8 mouse cellular contexts compared by ENCODE assay signal in the genomic region with DNA sequence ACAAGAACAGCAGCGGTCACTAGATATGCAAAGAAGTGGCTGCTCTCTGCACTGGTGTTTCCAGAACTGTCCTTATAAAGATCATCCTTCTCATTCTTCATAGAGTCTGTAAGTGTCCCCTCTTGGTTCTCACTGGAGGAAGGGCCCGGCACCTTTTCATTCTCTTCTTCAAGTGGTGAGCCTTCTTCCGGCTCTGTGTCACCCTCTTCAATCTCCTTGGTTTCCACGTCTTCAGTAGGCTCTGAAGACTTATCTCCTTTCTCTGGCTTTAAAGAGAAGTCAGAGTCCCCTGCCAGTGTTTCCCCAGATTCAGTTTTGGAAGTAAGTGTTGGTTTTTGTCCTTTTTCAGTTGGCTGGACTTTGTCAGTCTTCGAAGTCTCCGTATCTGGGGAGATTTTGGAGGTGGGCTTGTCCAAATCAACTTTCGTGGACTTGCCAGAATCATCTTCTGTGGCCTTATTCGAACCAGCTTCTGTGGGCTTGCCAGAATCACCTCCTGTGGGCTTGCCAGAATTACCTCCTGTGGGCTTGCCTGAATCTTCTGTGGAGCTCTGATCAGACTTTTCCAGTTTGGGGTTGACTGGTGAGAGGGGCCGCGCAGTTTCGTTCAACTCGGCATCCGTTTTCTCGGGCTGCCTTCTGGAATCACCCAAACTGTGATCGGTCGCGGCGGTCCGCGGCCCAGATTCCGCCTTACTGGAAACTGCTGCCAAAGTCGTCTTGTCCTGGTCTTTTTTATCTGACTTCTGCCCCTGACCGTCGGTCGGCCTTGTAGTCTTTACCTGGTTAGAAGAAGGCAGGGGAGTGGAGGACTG. TPM values are rescaled to one million over a fixed set of nuclear protein-coding genes. Genes with fewer than 3 reads are reported as not detected.
DNase-seq lines count a peak whose midpoint lies in the region; ATAC-seq and TF ChIP-seq lines count a peak whose summit lies in the region.

No protein-coding gene starts in this region.

- peaks cover 23% of the 10 kb centered on the region for H3K36me3 ChIP-seq in kidney, postnatal 0 days (ENCODE audit: insufficient read depth, low read length)
- peaks cover 16% of the 10 kb centered on the region for H3K36me3 ChIP-seq in forebrain, embryonic 16.5 days (ENCODE audit: control insufficient read depth, insufficient read depth)
- H3K36me3 ChIP-seq in liver, embryonic 16.5 days (ENCODE audit: control insufficient read depth, insufficient read depth): peaks cover 10% of the 10 kb centered on the region

- peaks cover 14% of the 10 kb centered on the region for H3K4me1 ChIP-seq in kidney, postnatal 0 days (replicated peaks; ENCODE audit: insufficient read depth, low read length)
- peaks cover 32% of the 10 kb centered on the region for H3K4me1 ChIP-seq in forebrain, embryonic 16.5 days (replicated peaks; ENCODE audit: control insufficient read depth, insufficient read depth, low read length)
- H3K4me1 ChIP-seq in liver, embryonic 16.5 days (ENCODE audit: control insufficient read depth, low read depth, low read length): peaks cover 26% of the 10 kb centered on the region

- peak overlapping the region; percentile 82 for H3K4me2 ChIP-seq in kidney, postnatal 0 days (ENCODE audit: low read length)
- H3K4me2 ChIP-seq in forebrain, embryonic 16.5 days (ENCODE audit: low read length): peak overlapping the region; percentile 96
- H3K4me2 ChIP-seq in liver, embryonic 16.5 days (ENCODE audit: low read depth, low read length): peak overlapping the region; percentile 82

- H3K9ac ChIP-seq in kidney, postnatal 0 days (ENCODE audit: low read depth, low read length): peak overlapping the region; percentile 74
- peak overlapping the region; percentile 56 for H3K9ac ChIP-seq in forebrain, embryonic 16.5 days (replicated peaks; ENCODE audit: low read depth, low read length)
- H3K9ac ChIP-seq in liver, embryonic 16.5 days (ENCODE audit: low read depth, low read length): peak overlapping the region; percentile 80

- no peak for TF ChIP-seq CTCF in kidney, postnatal 0 days (IDR thresholded peaks at IDR 0.05; ENCODE audit: low read depth)

- no peaks in the 10 kb centered on the region for H3K9me3 ChIP-seq in kidney, postnatal 0 days (replicated peaks; ENCODE audit: low read length)
- H3K9me3 ChIP-seq in forebrain, embryonic 16.5 days (ENCODE audit: control insufficient read depth, low read length): no peaks in the 10 kb centered on the region
- H3K9me3 ChIP-seq in liver, embryonic 16.5 days (replicated peaks; ENCODE audit: control insufficient read depth, low read length): no peaks in the 10 kb centered on the region

- peak overlapping the region; percentile 81 for H3K4me3 ChIP-seq in kidney, postnatal 0 days (replicated peaks; ENCODE audit: low read depth, low read length)
- H3K4me3 ChIP-seq in forebrain, embryonic 16.5 days (replicated peaks; ENCODE audit: low read length): peak overlapping the region; percentile 55
- H3K4me3 ChIP-seq in liver, embryonic 16.5 days (ENCODE audit: low read depth, low read length): peak overlapping the region; percentile 95

- WGBS in kidney, postnatal 0 days: 24% methylated on average over 25 of the region's 25 CpGs
- 28% methylated on average over 25 of the region's 25 CpGs for WGBS in forebrain, embryonic 16.5 days
- WGBS in liver, embryonic 16.5 days (ENCODE audit: insufficient replicate concordance): 13% methylated on average over 25 of the region's 25 CpGs

- no peaks in the 10 kb centered on the region for H3K27me3 ChIP-seq in kidney, postnatal 0 days (ENCODE audit: insufficient read depth, low read length)
- no peaks in the 10 kb centered on the region for H3K27me3 ChIP-seq in forebrain, embryonic 16.5 days (replicated peaks; ENCODE audit: control insufficient read depth, insufficient read depth, low read length)
- H3K27me3 ChIP-seq in liver, embryonic 16.5 days (ENCODE audit: control insufficient read depth, insufficient read depth, low read depth, low read length): no peaks in the 10 kb centered on the region

- ATAC-seq in kidney, postnatal 0 days (replicated peaks; ENCODE audit: low FRiP score, low read depth): no peak
- peak; percentile 15 for ATAC-seq in activated CD4-positive, CD25-positive, alpha-beta regulatory T cell, adult 4 months
- ATAC-seq in forebrain, embryonic 16.5 days: peak; percentile 3; the same call in 1 of the 2 replicates
- ATAC-seq in liver, embryonic 16.5 days (ENCODE audit: low read depth): no peak

- H3K27ac ChIP-seq in kidney, postnatal 0 days: peak overlapping the region; percentile 37
- 0 out of 2 replicates have a peak overlapping the region, but pooled peaks have one; percentile 1 for H3K27ac ChIP-seq in forebrain, embryonic 16.5 days (ENCODE audit: low read length)
- H3K27ac ChIP-seq in liver, embryonic 16.5 days (ENCODE audit: low read length): 0 out of 2 replicates have a peak overlapping the region, but pooled peaks have one; percentile 54

- DNase-seq in kidney, postnatal 0 days (ENCODE audit: low spot score): no peak
- DNase-seq in kidney, adult 8-10 months: no peak
- peak; percentile 24 to 26 for DNase-seq in thymus, postnatal 10 days (ENCODE audit: low spot score in 2 of 2)
- DNase-seq in urinary bladder, postnatal 14 days (ENCODE audit: low spot score): no peak
- DNase-seq in embryo, embryonic 11 days: no peak

RNA-seq across cellular contexts. Expression of a gene that starts 1.0 kb away (rescaled TPM):
- 42.3 and 44.2 TPM in 2 replicates for polyA plus RNA-seq in kidney, postnatal 0 days (2015; fragmentation: Nextera tagmentation; extraction: Ambion mirVana)
- 10 to 100 TPM; 90.9 to 97.8 TPM for polyA plus RNA-seq in activated CD4-positive, CD25-positive, alpha-beta regulatory T cell, adult 4 months (2017; shearing (Covaris generic))
- 34.6 and 38.0 TPM in 2 replicates for polyA plus RNA-seq in forebrain, embryonic 16.5 days (2015; fragmentation: Nextera tagmentation; extraction: Ambion mirVana)
- 15.5 and 16.8 TPM in 2 replicates for polyA plus RNA-seq in liver, embryonic 16.5 days (2015; fragmentation: Nextera tagmentation; extraction: Ambion mirVana)

RNA-seq across cellular contexts. Expression of a gene that starts 17.5 kb away (rescaled TPM):
- polyA plus RNA-seq in kidney, postnatal 0 days (2015; fragmentation: Nextera tagmentation; extraction: Ambion mirVana): 41.0 and 45.3 TPM in 2 replicates
- polyA plus RNA-seq in activated CD4-positive, CD25-positive, alpha-beta regulatory T cell, adult 4 months (2017; shearing (Covaris generic)): 1 to 10 TPM; 2.7 to 4.1 TPM
- 4.1 and 5.0 TPM in 2 replicates for polyA plus RNA-seq in forebrain, embryonic 16.5 days (2015; fragmentation: Nextera tagmentation; extraction: Ambion mirVana)
- 17.6 and 21.5 TPM in 2 replicates for polyA plus RNA-seq in liver, embryonic 16.5 days (2015; fragmentation: Nextera tagmentation; extraction: Ambion mirVana)

RNA-seq across cellular contexts. Expression of a gene that starts 17.6 kb away (rescaled TPM):
- polyA plus RNA-seq in kidney, postnatal 0 days (2015; fragmentation: Nextera tagmentation; extraction: Ambion mirVana): 16.2 and 18.1 TPM in 2 replicates
- polyA plus RNA-seq in activated CD4-positive, CD25-positive, alpha-beta regulatory T cell, adult 4 months (2017; shearing (Covaris generic)): 10 to 100 TPM; 15.3 to 19.5 TPM
- 16.9 and 17.0 TPM in 2 replicates for polyA plus RNA-seq in forebrain, embryonic 16.5 days (2015; fragmentation: Nextera tagmentation; extraction: Ambion mirVana)
- 4.5 and 4.7 TPM in 2 replicates for polyA plus RNA-seq in liver, embryonic 16.5 days (2015; fragmentation: Nextera tagmentation; extraction: Ambion mirVana)

Comparison
In these comparisons a context has a peak if more than half of its experiments do, and no peak if none do; other contexts are left out.
1. ATAC-seq: peak in activated CD4-positive, CD25-positive, alpha-beta regulatory T cell, adult 4 months (single experiment) and forebrain, embryonic 16.5 days (single experiment); none in kidney, postnatal 0 days (single experiment) and liver, embryonic 16.5 days (single experiment).
2. DNase-seq: peak in thymus, postnatal 10 days (2 of 2); none in kidney, postnatal 0 days (single experiment), kidney, adult 8-10 months (0 of 2), urinary bladder, postnatal 14 days (single experiment) and embryo, embryonic 11 days (single experiment).
3. H3K27ac ChIP-seq: peak in every context shown above with its lines; median percentile 54 in liver, embryonic 16.5 days; 37 in kidney, postnatal 0 days; 1 in forebrain, embryonic 16.5 days.
4. Peak in every context shown above with its lines, with median percentiles within 50 percentile points of each other: H3K4me2 ChIP-seq, H3K4me3 ChIP-seq and H3K9ac ChIP-seq.